Mouse (Mus musculus) pancreas, adult 10 weeks (tissue): ENCODE measurements around the gene AC131692.1. TPM values are rescaled to one million over a fixed set of nuclear protein-coding genes. Genes with fewer than 3 reads are reported as not detected.

Experiments used
- polyA plus RNA-seq: library from polyadenylated mRNA; stranded (reverse); fragments of 350-450 nt; fragmentation: Illumina TruSeq; extraction: RNeasy Lipid Tissue Mini Kit (QIAGEN cat#74804); gene quantifications from one replicate; pipeline ENCODE4 v1.2.3, GENCODE M21; 2015; ENCODE audit warnings: low read depth, low replicate concordance; ENCODE audit not compliant: insufficient read depth

Gene AC131692.1
- not detected for polyA plus RNA-seq

GRCm38 (mm10) chr19:6094119-6094518 is at the start of gene AC131692.1:
AC131692.1 (plus strand) TSS chr19:6094419.

GRCm38 (mm10) chr19:6046294-6047153 is 47.7 kb upstream of the AC131692.1 start, which contains the start of gene Syvn1:
Syvn1 (plus strand) TSS chr19:6046576.

GRCm38 (mm10) chr19:6057313-6058096 is 36.7 kb upstream of the AC131692.1 start, which contains the start of the genes Mrpl49 and Fau:
Mrpl49 (minus strand) TSS chr19:6057785.
Fau (plus strand) TSS chr19:6057844.

GRCm38 (mm10) chr19:6061021-6061533 is 33.1 kb upstream of the AC131692.1 start, which contains the start of gene Znhit2:
Znhit2 (plus strand) TSS chr19:6061192.

GRCm38 (mm10) chr19:6067724-6068415 is 26.3 kb upstream of the AC131692.1 start, which contains the start of gene Tm7sf2:
Tm7sf2 (minus strand) TSS chr19:6068373.

GRCm38 (mm10) chr19:6076564-6077393 is 17.4 kb upstream of the AC131692.1 start, which contains the start of gene Vps51:
Vps51 (minus strand) TSS chr19:6077231.

GRCm38 (mm10) chr19:6079983-6080480 is 14.2 kb upstream of the AC131692.1 start, which contains the start of gene Tmem262:
Tmem262 (plus strand) TSS chr19:6080033.

GRCm38 (mm10) chr19:6082156-6082555 is 12.1 kb upstream of the AC131692.1 start, which contains the start of gene Gm28374:
Gm28374 (minus strand) TSS chr19:6082256.

GRCm38 (mm10) chr19:6084478-6085248 is 9.6 kb upstream of the AC131692.1 start, which contains the start of the genes Zfpl1 and Cdca5:
Zfpl1 (minus strand) TSS chr19:6084956.
Cdca5 (plus strand) TSS chr19:6084983.

GRCm38 (mm10) chr19:6105586-6105985 is 11.4 kb downstream of the AC131692.1 start, which contains the start of gene Naaladl1:
Naaladl1 (plus strand) TSS chr19:6105782.

GRCm38 (mm10) chr19:6117986-6118676 is 23.9 kb downstream of the AC131692.1 start, which contains the start of gene Sac3d1:
Sac3d1 (minus strand) TSS chr19:6118650.

GRCm38 (mm10) chr19:6127760-6128341 is 33.6 kb downstream of the AC131692.1 start, which contains the start of gene Snx15:
Snx15 (minus strand) TSS chr19:6128304.

GRCm38 (mm10) chr19:6140678-6141393 is 46.6 kb downstream of the AC131692.1 start, which contains the start of gene Batf2:
Batf2 (plus strand) TSS chr19:6140983.

GRCm38 (mm10) chr19:6141394-6141749 is 47.2 kb downstream of the AC131692.1 start, which contains the start of gene Arl2:
Arl2 (minus strand) TSS chr19:6141548.

